Mouse (Mus musculus) spleen, adult 18-20 months (tissue): ENCODE results near the gene Gpr83.
"Not testable (repeated sequence)": the region's sequence is repeated elsewhere in the genome, so short reads cannot be mapped to it uniquely, and the experiment has no call there.

ENCODE experiments used
- DNase-seq, 2 experiments: peaks; one replicate each; pipeline ENCODE4 v3.0.0; 2022; ENCODE audit warnings: mixed read lengths in 2 of 2

Gene Gpr83

GRCm38 (mm10) chr9:14870802-14871201, 10.8 kb downstream of the Gpr83 start:
- DNase-seq, result no peak

GRCm38 (mm10) chr9:14871536-14871935, 11.5 kb downstream of the Gpr83 start:
- DNase-seq, result no peak

- no peak for DNase-seq
Measured at GRCm38 (mm10) chr9:14872181-14872930, 12.3 kb downstream of the Gpr83 start.

DNA sequence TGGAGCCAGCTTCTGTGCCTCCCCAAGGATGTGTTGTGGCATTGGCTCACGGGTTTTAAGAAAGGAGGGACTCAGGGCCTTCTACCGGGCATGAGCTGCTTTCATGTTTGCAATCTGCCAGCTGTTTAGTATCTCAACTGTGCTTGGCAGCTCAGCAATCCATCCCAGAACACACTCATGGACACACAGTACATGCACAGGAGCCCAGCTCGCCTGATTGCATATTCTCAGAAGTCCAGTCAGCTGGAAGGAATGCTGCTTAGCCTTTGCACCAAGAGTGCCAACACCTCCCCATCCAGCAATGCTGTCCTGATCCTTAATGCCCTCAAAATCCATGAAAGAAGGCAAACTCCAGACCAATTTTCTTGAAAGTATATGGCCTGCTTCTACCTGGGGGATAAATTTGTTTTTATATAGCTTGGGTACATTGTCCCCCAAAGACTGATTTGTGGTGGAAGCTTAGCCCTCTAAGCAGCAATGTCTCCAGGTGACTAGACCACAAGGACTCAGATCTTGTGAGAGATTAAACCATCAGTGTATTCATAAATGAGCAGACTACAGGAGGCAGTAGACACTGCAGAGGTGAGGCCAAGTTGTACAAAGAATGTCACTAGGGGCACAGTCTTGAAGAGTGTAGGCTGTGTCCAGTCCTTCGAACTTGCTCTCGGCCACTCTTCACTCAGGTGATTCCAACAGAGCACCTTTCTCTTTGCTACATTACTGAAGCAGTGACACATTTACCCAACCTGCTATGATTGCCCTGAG, 15.9 kb downstream of the Gpr83 start:
- no peak for DNase-seq

DNA sequence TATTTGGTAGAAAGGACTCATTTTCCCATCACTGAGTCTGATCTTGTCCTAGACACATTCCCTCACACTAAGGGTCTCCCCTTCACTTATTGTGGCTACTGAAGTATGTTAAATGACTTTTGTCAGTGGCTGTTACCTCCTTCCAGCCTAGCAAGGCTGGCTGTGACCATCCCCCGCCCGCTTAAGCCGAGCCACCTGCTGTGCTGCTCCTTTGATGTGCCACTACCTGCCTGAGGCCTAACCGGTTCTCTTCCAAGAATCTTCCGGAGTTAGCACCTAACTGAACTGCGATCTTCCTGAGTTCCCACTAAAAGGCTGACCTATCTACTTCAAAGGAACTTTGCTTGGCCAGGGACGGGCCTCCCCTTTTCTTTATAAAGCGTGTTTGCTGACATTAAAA, 16.6 kb downstream of the Gpr83 start:
- not testable (repeated sequence) for DNase-seq

DNA sequence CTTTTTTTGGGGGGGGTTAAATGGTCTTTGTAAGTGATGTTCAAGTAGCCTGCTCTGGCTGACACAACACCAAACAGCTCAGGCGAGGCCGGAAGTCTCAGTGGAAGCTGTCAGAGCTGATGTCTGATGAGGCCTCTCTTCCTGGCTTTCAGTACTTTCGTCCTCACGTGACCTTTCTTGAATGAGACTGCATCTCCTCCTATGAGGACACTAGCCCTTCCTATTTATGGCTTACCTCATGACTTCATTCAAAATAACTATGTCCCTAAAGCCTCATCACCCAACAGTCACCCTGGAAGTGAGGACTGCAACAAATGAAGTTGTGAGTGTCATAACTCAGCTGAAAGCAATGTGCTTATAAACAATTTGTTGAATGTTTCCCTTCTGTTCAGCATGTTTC, 24.6 kb downstream of the Gpr83 start:
- DNase-seq, result no peak

DNA sequence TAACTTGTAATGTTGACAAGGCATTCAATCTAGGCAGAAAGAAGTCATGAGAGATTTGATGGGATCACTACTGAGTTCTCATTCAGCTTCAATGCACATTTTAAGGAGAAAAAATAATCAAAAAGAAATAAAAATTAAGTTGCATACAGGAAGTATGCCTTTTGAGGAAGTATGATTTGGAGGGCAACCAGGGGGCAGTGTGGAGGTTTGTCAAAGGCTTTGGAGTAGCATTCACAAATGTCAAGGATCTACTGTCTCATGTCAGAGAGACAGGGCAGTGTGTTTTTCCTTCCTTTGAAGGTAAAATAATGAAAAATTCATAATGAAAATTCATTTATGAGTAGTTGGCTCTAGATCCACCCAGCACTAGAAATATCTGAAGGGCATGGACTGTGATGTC, 25.1 kb downstream of the Gpr83 start:
- peak in 1 of 2 experiments; percentile 50 for DNase-seq

DNA sequence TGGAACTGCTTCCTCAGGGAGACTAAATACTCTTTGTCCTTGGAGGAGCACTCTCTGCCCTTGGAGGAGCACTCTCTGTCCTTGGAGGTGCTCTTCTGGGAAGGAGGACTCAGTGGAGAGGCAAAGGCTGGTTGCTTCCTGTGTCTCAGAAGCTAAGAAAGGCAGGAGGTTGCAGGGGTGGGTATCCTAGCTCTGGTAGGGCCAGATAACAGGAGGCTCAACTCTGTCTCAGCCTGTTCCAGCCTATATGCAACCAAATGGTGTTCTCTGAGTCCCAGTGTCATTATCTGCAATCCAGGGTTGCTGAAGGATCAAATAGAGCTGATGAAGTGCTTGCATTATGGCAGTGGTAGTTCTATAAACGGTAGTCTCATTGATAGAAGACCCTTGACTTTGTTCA, 25.9 kb downstream of the Gpr83 start:
- DNase-seq, result no peak

DNA sequence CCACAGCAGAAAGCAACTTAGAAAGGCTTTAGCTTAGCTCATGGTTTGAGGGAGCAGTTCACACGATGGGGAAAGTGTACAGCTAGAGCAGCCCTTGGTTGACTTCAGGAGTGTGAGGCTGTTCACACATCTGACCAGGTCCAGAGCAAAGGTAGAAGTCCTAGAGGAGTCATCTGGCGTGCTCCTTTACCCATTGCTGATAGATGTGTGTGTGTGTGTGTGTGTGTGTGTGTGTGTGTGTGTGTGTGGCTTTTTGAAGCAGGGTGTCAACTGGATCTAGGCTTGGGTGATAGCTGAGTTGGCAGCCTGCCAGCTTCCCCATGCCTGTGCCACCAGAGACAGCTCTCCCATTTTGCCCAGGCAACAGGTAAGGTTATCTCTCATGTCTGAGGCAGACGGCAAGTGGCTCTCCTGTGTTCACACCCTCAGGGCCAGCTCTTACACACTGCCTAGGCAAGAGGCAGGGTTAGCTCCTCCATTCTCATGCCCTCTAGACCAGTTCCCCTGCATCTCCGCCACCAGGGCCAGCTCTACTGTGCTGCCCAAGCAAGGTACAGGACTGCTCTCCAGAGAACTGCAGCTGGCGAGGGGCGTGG, 27.9 kb downstream of the Gpr83 start:
- no peak for DNase-seq

GRCm38 (mm10) chr9:14888671-14889070, 28.7 kb downstream of the Gpr83 start:
- DNase-seq, result no peak

- DNase-seq, result no peak
Measured at GRCm38 (mm10) chr9:14890699-14891098, 30.7 kb downstream of the Gpr83 start.

DNA sequence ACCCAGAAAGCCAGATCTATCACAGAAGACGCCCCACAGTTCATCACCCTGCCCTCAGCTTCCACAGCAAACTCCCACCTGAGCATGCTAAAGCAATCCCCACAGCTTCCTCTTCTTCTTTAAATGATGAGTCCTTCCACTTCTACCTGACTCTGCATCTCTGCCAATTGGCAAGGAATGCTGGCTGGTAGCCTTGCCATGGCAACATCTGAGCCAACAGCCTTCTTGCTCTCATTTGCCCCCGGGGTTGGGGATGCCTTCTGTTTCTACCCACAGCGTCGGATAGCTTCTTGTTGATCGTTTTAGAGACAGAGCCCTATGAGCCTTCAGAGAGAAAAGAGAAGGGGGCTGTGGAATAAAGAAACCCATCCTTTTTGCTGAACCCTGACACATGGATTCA, 31.9 kb downstream of the Gpr83 start:
- no peak for DNase-seq

DNA sequence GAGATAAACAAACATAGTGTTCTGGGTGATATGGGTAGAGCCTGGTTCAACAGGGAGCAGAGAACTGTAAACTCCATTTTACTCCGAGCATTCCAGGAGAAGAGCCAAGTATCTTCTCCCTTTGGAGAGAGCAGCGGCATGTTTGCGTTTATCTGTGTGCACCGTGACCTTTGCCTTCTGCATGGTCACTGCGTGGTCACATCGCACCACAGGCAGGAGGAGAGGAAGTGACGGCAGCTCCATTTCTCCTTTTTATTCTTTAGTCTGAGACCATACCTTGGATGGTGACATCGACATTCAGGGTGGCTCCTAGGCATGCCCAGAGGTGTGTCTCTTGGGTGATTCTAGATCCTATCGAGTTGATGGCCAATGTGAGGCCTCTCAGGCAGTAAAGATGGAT, 33.4 kb downstream of the Gpr83 start:
- no peak for DNase-seq

DNA sequence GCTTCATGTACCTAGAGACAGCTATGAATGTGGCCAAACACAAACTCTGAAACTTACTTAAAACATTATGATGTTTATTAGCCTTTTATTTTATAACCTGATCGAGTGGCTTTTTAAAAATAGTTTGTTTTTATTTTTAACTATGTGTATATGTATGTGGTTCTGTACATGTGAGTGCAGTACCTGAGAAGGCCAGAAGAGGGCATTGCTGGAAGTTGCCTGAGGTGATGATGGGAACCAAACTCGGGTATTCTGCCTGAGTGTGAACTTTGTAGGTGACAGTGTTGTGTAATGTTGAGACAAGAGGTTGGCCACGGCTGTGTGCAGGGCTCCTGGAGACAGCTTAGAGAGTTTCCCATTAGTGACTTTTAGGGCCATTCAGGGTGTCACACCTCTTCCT, 34.6 kb downstream of the Gpr83 start:
- no peak for DNase-seq

DNA sequence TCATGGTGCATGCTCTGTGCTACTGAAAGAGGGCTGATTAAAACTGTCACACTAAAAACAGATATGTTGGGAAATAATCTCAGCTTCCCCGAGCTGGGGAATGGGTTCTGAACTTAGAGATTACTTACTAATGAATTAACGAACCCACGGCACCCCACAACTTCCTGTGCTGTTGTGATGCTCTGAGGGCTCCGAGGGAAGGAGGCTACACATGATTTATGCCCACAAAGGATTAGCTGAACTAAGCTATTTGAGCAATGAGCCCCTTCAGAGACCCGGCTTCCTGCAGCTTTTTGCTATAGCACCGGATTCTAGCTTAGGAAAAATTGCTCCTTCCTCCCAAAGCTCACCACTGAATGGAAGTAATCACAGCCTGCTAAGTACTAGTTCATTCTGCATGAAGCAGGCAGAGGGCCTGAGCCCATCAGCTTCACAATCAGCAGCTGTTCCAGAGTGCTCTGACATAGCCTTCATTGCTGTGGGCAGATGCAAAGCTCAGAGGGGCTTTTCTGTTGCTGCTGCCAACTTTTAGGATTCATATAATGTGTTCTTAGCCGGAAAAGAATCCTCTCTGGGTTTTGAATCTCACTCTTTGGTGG, 35.3 kb downstream of the Gpr83 start:
- no peak for DNase-seq

GRCm38 (mm10) chr9:14897102-14897501, 37.1 kb downstream of the Gpr83 start:
- DNase-seq, result no peak

DNA sequence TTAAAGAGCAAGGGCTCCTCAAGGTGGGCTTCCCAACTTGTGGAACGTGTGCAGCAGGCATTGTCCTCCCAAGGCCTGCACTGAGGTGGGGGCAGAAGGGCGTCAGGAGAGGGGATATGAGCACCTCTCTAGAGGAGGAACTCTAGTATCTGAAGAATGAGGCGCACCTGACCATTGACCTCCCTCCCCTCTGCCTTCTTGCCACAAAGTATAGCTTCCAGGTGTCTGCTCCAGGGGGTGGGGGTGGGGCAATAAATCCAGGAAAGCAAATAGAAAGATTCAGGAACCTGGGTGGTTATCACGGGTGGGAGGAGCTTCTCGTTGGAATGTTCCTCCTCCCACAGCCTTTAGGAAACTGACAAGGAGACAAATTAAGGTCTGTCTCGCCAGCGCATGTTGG, 41.7 kb downstream of the Gpr83 start:
- no peak for DNase-seq

- DNase-seq, result no peak
Measured at GRCm38 (mm10) chr9:14902416-14902815, 42.4 kb downstream of the Gpr83 start.

- DNase-seq, result no peak
Measured at GRCm38 (mm10) chr9:14903006-14903405, 43.0 kb downstream of the Gpr83 start.

GRCm38 (mm10) chr9:14903581-14904378, 43.8 kb downstream of the Gpr83 start, which contains the start of gene Izumo1r:
TSS of gene Izumo1r (minus strand) at chr9:14903949.
- DNase-seq, result peak in 1 of 2 experiments; percentile 30

- DNase-seq, result no peak
Measured at GRCm38 (mm10) chr9:14904741-14905475, 44.9 kb downstream of the Gpr83 start.

DNA sequence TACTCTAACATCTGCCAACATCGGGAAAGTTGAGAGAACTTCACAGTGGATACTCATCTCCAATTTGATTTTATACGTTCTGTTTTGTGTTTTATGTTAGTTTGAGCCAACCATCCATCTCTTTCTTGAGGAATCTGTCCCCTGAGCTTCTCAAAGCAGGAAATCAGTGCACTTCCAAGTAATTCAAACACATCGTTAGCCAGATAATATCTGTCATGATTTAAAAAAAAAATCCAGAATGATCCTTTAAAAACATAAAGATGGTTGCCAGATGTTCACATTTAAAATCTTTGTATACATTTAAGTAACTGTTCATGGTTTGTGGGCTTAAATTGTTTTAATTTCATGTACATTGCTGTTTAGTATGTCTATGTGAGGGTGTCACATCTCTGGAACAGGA, 45.9 kb downstream of the Gpr83 start:
- no peak for DNase-seq
